Mouse (Mus musculus) liver, postnatal 0 days (tissue): ENCODE data around the gene Hnrnpdl. TPM values are rescaled to one million over a fixed set of nuclear protein-coding genes. Genes with fewer than 3 reads are reported as not detected.

ENCODE experiments used
- ATAC-seq: fragments of 200-750 bp; cut with Nextera tagmentation; 2 replicates; pipeline ENCODE4 v1.8.0; 2017; ENCODE audit warnings: mild to moderate bottlenecking, moderate library complexity
- DNase-seq: peaks from one replicate; pipeline ENCODE4 v3.0.0-alpha.2; 2016
- H3K27ac ChIP-seq: fragments of 300-500 bp; sonication (generic); 2 replicates; pipeline ENCODE4 v1.5.1; 2014; ENCODE audit warnings: antibody characterized with exemption, moderate library complexity, mild to moderate bottlenecking, low read depth
- H3K27me3 ChIP-seq: fragments of 300-500 bp; sonication (generic); 2 replicates; pipeline ENCODE4 v1.6.1; 2014; ENCODE audit warnings: low read length, control low read depth, mixed read lengths; ENCODE audit not compliant: insufficient read depth
- H3K36me3 ChIP-seq: fragments of 300-500 bp; sonication (generic); replicated peaks from 2 replicates; pipeline ENCODE4 v1.6.1; 2014; ENCODE audit warnings: mild to moderate bottlenecking, control low read depth, low read length, moderate library complexity, mixed read lengths; ENCODE audit not compliant: insufficient read depth
- H3K4me1 ChIP-seq: fragments of 300-500 bp; sonication (generic); 2 replicates; pipeline ENCODE4 v1.6.1; 2014; ENCODE audit warnings: antibody characterized with exemption, mild to moderate bottlenecking, control low read depth; ENCODE audit not compliant: insufficient read depth
- H3K4me2 ChIP-seq: fragments of 300-500 bp; sonication (generic); 2 replicates; pipeline ENCODE4 v1.6.1; 2014; ENCODE audit warnings: low read depth, mild to moderate bottlenecking, low read length, moderate library complexity, mixed read lengths
- H3K4me3 ChIP-seq: fragments of 300-500 bp; sonication (generic); 2 replicates; pipeline ENCODE4 v1.5.1; 2014; ENCODE audit warnings: low read depth, low read length
- H3K9ac ChIP-seq: fragments of 300-500 bp; sonication (generic); replicated peaks from 2 replicates; pipeline ENCODE4 v1.6.1; 2014; ENCODE audit warnings: mild to moderate bottlenecking, moderate library complexity
- H3K9me3 ChIP-seq: fragments of 300-500 bp; sonication (generic); 2 replicates; pipeline ENCODE4 v1.6.1; 2016; ENCODE audit warnings: mild to moderate bottlenecking, control low read depth, low read length, mixed read lengths
- CTCF ChIP-seq: sonication (generic); IDR thresholded peaks from 2 replicates; pipeline ENCODE4 v1.5.1; 2016; ENCODE audit warnings: antibody characterized with exemption, low read depth
- EP300 ChIP-seq: IDR thresholded peaks from 2 replicates; pipeline ENCODE4 v1.6.1; 2016; ENCODE audit warnings: antibody characterized with exemption, low read depth, mild to moderate bottlenecking
- WGBS: fragments of 180-500 bp; shearing (Covaris S2); extraction: QIAGEN DNeasy Blood & Tissue Kit; methylation state at CpG from one replicate; pipeline ENCODE4 v1.1.7; 2014; ENCODE audit not compliant: insufficient replicate concordance; 5-methylcytosine and 5-hydroxymethylcytosine counted together
- polyA plus RNA-seq: library from polyadenylated mRNA; unstranded; fragments of >200 nt; fragmentation: Nextera tagmentation; extraction: Ambion mirVana; gene quantifications from 2 replicates; pipeline ENCODE4 v1.2.1, GENCODE M21; 2015

Gene Hnrnpdl
- polyA plus RNA-seq, 1 experiment from 2014 or later, result 33.3 TPM

GRCm38 (mm10) chr5:100079040-100079930, 39.8 kb upstream of the Hnrnpdl start:
- no peak for TF ChIP-seq EP300
- TF ChIP-seq CTCF, result no peak
- Histone ChIP-seq H3K4me3 (peak overlapping the region; percentile 23), H3K9me3 (no peaks in the 10 kb centered on the region; the same call in 1 of the 2 replicates), H3K27ac (no peak overlapping the region), H3K4me2 (peak overlapping the region; percentile 63), H3K27me3 (no peaks in the 10 kb centered on the region), H3K4me1 (0 out of 2 replicates have a peak, but pooled peaks cover 5% of the 10 kb centered on the region), H3K36me3 (no peaks in the 10 kb centered on the region; the same call in 1 of the 2 replicates), H3K9ac (no peak overlapping the region)
- ATAC-seq (no peak), DNase-seq (no peak)
- WGBS, result 32% methylated on average over 36 of the region's 36 CpGs

GRCm38 (mm10) chr5:100074571-100074970, 35.1 kb upstream of the Hnrnpdl start:
- peak; percentile 41 for TF ChIP-seq CTCF
- TF ChIP-seq EP300, result no peak
- ATAC-seq (no peak), DNase-seq (no peak)
- Histone ChIP-seq H3K9me3 (no peaks in the 10 kb centered on the region), H3K4me2 (no peak overlapping the region), H3K27me3 (no peaks in the 10 kb centered on the region), H3K36me3 (no peaks in the 10 kb centered on the region), H3K9ac (no peak overlapping the region), H3K4me3 (no peak overlapping the region), H3K27ac (no peak overlapping the region), H3K4me1 (0 out of 2 replicates have a peak, but pooled peaks cover 5% of the 10 kb centered on the region)
- WGBS, result 52% methylated on average over 4 of the region's 4 CpGs

- ATAC-seq (no peak), DNase-seq (no peak)
- no peaks in the 10 kb centered on the region for H3K4me1 ChIP-seq
- no peaks in the 10 kb centered on the region for H3K9me3 ChIP-seq
- no peak overlapping the region for H3K4me3 ChIP-seq
- H3K36me3 ChIP-seq, result peaks cover 8% of the 10 kb centered on the region
- H3K27ac ChIP-seq, result no peak overlapping the region
- H3K9ac ChIP-seq, result no peak overlapping the region
- 83% methylated on average over 9 of the region's 9 CpGs for WGBS
- H3K27me3 ChIP-seq, result no peaks in the 10 kb centered on the region
- no peak overlapping the region for H3K4me2 ChIP-seq
- TF ChIP-seq EP300 (no peak), CTCF (no peak)
Measured at GRCm38 (mm10) chr5:100072557-100072956, 33.1 kb upstream of the Hnrnpdl start.

- H3K36me3 ChIP-seq, result peaks cover 10% of the 10 kb centered on the region
- no peak overlapping the region for H3K4me3 ChIP-seq
- no peak overlapping the region for H3K4me2 ChIP-seq
- H3K9ac ChIP-seq, result no peak overlapping the region
- H3K4me1 ChIP-seq, result no peaks in the 10 kb centered on the region
- H3K27ac ChIP-seq, result no peak overlapping the region
- H3K27me3 ChIP-seq, result no peaks in the 10 kb centered on the region
- no peak for ATAC-seq
- no peaks in the 10 kb centered on the region for H3K9me3 ChIP-seq
- DNase-seq, result no peak
- 76% methylated on average over 5 of the region's 5 CpGs for WGBS
- no peak for TF ChIP-seq CTCF
- TF ChIP-seq EP300, result no peak
Measured at GRCm38 (mm10) chr5:100071541-100071940, 32.1 kb upstream of the Hnrnpdl start.

- Histone ChIP-seq H3K4me2 (no peak overlapping the region), H3K27ac (no peak overlapping the region), H3K36me3 (peaks cover 12% of the 10 kb centered on the region), H3K9ac (no peak overlapping the region), H3K4me3 (no peak overlapping the region), H3K4me1 (no peaks in the 10 kb centered on the region), H3K27me3 (no peaks in the 10 kb centered on the region), H3K9me3 (no peaks in the 10 kb centered on the region)
- DNase-seq, result peak; percentile 89
- WGBS, result 15% methylated on average over 3 of the region's 3 CpGs
- TF ChIP-seq EP300 (no peak), CTCF (peak; percentile 99)
- ATAC-seq, result peak; percentile 77
Measured at GRCm38 (mm10) chr5:100070255-100070654, 30.8 kb upstream of the Hnrnpdl start.

DNA sequence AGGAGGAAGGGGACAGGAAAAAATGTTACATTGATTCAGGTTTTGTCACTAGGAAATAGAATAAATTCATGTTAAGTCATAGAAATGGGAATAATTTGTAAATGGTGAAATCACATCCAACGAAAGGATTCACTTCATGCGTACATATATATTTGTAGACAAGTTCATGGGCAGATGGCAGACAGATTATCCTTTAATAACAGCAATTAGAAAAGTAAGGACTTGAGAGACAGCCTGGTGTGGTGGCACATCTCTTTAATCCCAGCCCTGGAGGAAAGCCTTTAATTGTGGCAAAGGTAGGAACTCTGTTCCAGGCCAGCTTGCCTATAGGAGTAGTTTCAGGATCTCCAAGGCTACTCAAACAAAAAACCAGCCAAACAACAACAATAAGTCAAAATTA, 30.1 kb upstream of the Hnrnpdl start:
- no peak overlapping the region for H3K4me3 ChIP-seq
- H3K9me3 ChIP-seq, result no peaks in the 10 kb centered on the region
- no peak overlapping the region for H3K9ac ChIP-seq
- no peak overlapping the region for H3K27ac ChIP-seq
- H3K27me3 ChIP-seq, result no peaks in the 10 kb centered on the region
- TF ChIP-seq EP300, result no peak
- no peak for TF ChIP-seq CTCF
- 87% methylated on average over 2 of the region's 2 CpGs for WGBS
- DNase-seq, result no peak
- no peak for ATAC-seq
- no peaks in the 10 kb centered on the region for H3K4me1 ChIP-seq
- peaks cover 14% of the 10 kb centered on the region for H3K36me3 ChIP-seq
- H3K4me2 ChIP-seq, result no peak overlapping the region
